Mouse (Mus musculus) lung, postnatal 0 days (tissue): ENCODE results near the gene Mybph. TPM values are rescaled to one million over a fixed set of nuclear protein-coding genes. Genes with fewer than 3 reads are reported as not detected.

Source experiments
- ATAC-seq: fragments of 200-750 bp; cut with Nextera tagmentation; 2 replicates; pipeline ENCODE4 v1.8.0; 2017; ENCODE audit warnings: moderate library complexity
- DNase-seq: peaks from one replicate; pipeline ENCODE4 v3.0.0-alpha.2; 2016; ENCODE audit warnings: low spot score
- H3K27ac ChIP-seq: fragments of 300-500 bp; sonication (generic); 2 replicates; pipeline ENCODE4 v1.5.1; 2014; ENCODE audit warnings: antibody characterized with exemption, mild to moderate bottlenecking, low read length, mixed read lengths
- H3K27me3 ChIP-seq: fragments of 300-500 bp; sonication (generic); replicated peaks from 2 replicates; pipeline ENCODE4 v1.6.1; 2014; ENCODE audit warnings: low read length, mixed read lengths; ENCODE audit not compliant: insufficient read depth
- H3K36me3 ChIP-seq: fragments of 300-500 bp; sonication (generic); 2 replicates; pipeline ENCODE4 v1.6.1; 2014; ENCODE audit warnings: low read length, mixed read lengths; ENCODE audit not compliant: insufficient read depth
- H3K4me1 ChIP-seq: fragments of 300-500 bp; sonication (generic); 2 replicates; pipeline ENCODE4 v1.6.1; 2014; ENCODE audit warnings: antibody characterized with exemption, low read depth, low read length, mixed read lengths; ENCODE audit not compliant: insufficient read depth
- H3K4me2 ChIP-seq: fragments of 300-500 bp; sonication (generic); replicated peaks from 2 replicates; pipeline ENCODE4 v1.6.1; 2014; ENCODE audit warnings: low read depth, mild to moderate bottlenecking, low read length, moderate library complexity, mixed read lengths
- H3K4me3 ChIP-seq: fragments of 300-500 bp; sonication (generic); 2 replicates; pipeline ENCODE4 v1.5.1; 2014; ENCODE audit warnings: low read depth, low read length
- H3K9ac ChIP-seq: fragments of 300-500 bp; sonication (generic); replicated peaks from 2 replicates; pipeline ENCODE4 v1.6.1; 2014; ENCODE audit warnings: low read depth, mild to moderate bottlenecking
- H3K9me3 ChIP-seq: fragments of 300-500 bp; sonication (generic); 2 replicates; pipeline ENCODE4 v1.6.1; 2016; ENCODE audit warnings: low read length, mixed read lengths
- CTCF ChIP-seq: IDR thresholded peaks from 2 replicates; pipeline ENCODE4 v1.5.1; 2016; ENCODE audit warnings: antibody characterized with exemption, mild to moderate bottlenecking
- EP300 ChIP-seq: IDR thresholded peaks from 2 replicates; pipeline ENCODE4 v1.6.1; 2016; ENCODE audit warnings: antibody characterized with exemption, mild to moderate bottlenecking, control low read depth
- WGBS: fragments of 180-500 bp; shearing (Covaris S2); extraction: QIAGEN DNeasy Blood & Tissue Kit; methylation state at CpG from one replicate; pipeline ENCODE4 v1.1.7; 2014; 5-methylcytosine and 5-hydroxymethylcytosine counted together
- polyA plus RNA-seq: library from polyadenylated mRNA; unstranded; fragments of >200 nt; fragmentation: Nextera tagmentation; extraction: Ambion mirVana; gene quantifications from 2 replicates; pipeline ENCODE4 v1.2.1, GENCODE M21; 2015

Mybph gene
- polyA plus RNA-seq, 1 experiment from 2014 or later: 0.18 TPM

- H3K27me3 ChIP-seq: peaks cover 17% of the 10 kb centered on the region
- H3K27ac ChIP-seq: peak overlapping the region; percentile 74
- DNase-seq: no peak
- no peaks in the 10 kb centered on the region for H3K36me3 ChIP-seq
- H3K9me3 ChIP-seq: no peaks in the 10 kb centered on the region
- 53% methylated on average over 8 of the region's 8 CpGs for WGBS
- peak overlapping the region; percentile 72 for H3K4me2 ChIP-seq
- no peak overlapping the region for H3K9ac ChIP-seq
- no peak for ATAC-seq
- peaks cover 13% of the 10 kb centered on the region; the same call in 1 of the 2 replicates for H3K4me1 ChIP-seq
- H3K4me3 ChIP-seq: no peak overlapping the region
- TF ChIP-seq EP300: no peak
- no peak for TF ChIP-seq CTCF
These were observed 39.1 kb downstream of the Mybph start for GRCm38 (mm10) chr1:134232326-134232725.

- WGBS: 29% methylated on average over 11 of the region's 12 CpGs
These were observed 39.7 kb downstream of the Mybph start for GRCm38 (mm10) chr1:134232778-134233531.

GRCm38 (mm10) chr1:134233681-134234454, 40.6 kb downstream of the Mybph start:
- ATAC-seq (no peak), DNase-seq (no peak)
- H3K36me3 ChIP-seq: no peaks in the 10 kb centered on the region
- H3K4me1 ChIP-seq: peaks cover 13% of the 10 kb centered on the region; the same call in 1 of the 2 replicates
- H3K27ac ChIP-seq: peak overlapping the region; percentile 74; the same call in 1 of the 2 replicates
- no peak overlapping the region; the same call in 1 of the 2 replicates for H3K9ac ChIP-seq
- 47% methylated on average over 19 of the region's 19 CpGs for WGBS
- H3K4me3 ChIP-seq: peak overlapping the region; percentile 30; the same call in 1 of the 2 replicates
- no peaks in the 10 kb centered on the region for H3K9me3 ChIP-seq
- peak overlapping the region; percentile 72 for H3K4me2 ChIP-seq
- peaks cover 17% of the 10 kb centered on the region for H3K27me3 ChIP-seq
- TF ChIP-seq CTCF (no peak), EP300 (no peak)

More at GRCm38 (mm10) chr1:134232778-134233531, 39.7 kb downstream of the Mybph start:
- TF ChIP-seq CTCF (no peak), EP300 (no peak)
- Histone ChIP-seq H3K4me3 (no peak overlapping the region), H3K9ac (no peak overlapping the region; the same call in 1 of the 2 replicates), H3K4me1 (peaks cover 13% of the 10 kb centered on the region; the same call in 1 of the 2 replicates), H3K27me3 (peaks cover 17% of the 10 kb centered on the region), H3K36me3 (no peaks in the 10 kb centered on the region), H3K27ac (peak overlapping the region; percentile 74), H3K9me3 (no peaks in the 10 kb centered on the region), H3K4me2 (peak overlapping the region; percentile 72)
- DNase-seq: peak; percentile 71
- ATAC-seq: peak; percentile 69

- no peak overlapping the region for H3K27ac ChIP-seq
- H3K36me3 ChIP-seq: no peaks in the 10 kb centered on the region
- peaks cover 13% of the 10 kb centered on the region; the same call in 1 of the 2 replicates for H3K4me1 ChIP-seq
- H3K4me3 ChIP-seq: peak overlapping the region; percentile 30
- no peaks in the 10 kb centered on the region for H3K9me3 ChIP-seq
- H3K9ac ChIP-seq: no peak overlapping the region
- H3K4me2 ChIP-seq: peak overlapping the region; percentile 72
- ATAC-seq (peak; percentile 43), DNase-seq (peak; percentile 52)
- WGBS: 2% methylated on average over 41 of the region's 41 CpGs
- peaks cover 17% of the 10 kb centered on the region for H3K27me3 ChIP-seq
- TF ChIP-seq EP300: no peak
- no peak for TF ChIP-seq CTCF
These were observed 41.5 kb downstream of the Mybph start for GRCm38 (mm10) chr1:134234455-134235390.

GRCm38 (mm10) chr1:134235391-134235921, 42.2 kb downstream of the Mybph start, which contains the start of gene Adora1:
Adora1 (minus strand) TSS chr1:134235431.
- ATAC-seq: no peak; the same call in 1 of the 2 replicates
- peaks cover 17% of the 10 kb centered on the region for H3K27me3 ChIP-seq
- H3K27ac ChIP-seq: no peak within 1 kb of the TSS
- WGBS: 4% methylated on average over 25 of the region's 37 CpGs
- TF ChIP-seq EP300 (no peak), CTCF (no peak)
- H3K9me3 ChIP-seq: no peaks in the 10 kb centered on the region
- no peaks in the 10 kb centered on the region for H3K36me3 ChIP-seq
- peak within 1 kb of the TSS; percentile 72 for H3K4me2 ChIP-seq
- no peak for DNase-seq
- H3K9ac ChIP-seq: no peak within 1 kb of the TSS
- H3K4me3 ChIP-seq: peak within 1 kb of the TSS; percentile 30
- H3K4me1 ChIP-seq: peaks cover 13% of the 10 kb centered on the region; the same call in 1 of the 2 replicates
